In the genomic region with DNA sequence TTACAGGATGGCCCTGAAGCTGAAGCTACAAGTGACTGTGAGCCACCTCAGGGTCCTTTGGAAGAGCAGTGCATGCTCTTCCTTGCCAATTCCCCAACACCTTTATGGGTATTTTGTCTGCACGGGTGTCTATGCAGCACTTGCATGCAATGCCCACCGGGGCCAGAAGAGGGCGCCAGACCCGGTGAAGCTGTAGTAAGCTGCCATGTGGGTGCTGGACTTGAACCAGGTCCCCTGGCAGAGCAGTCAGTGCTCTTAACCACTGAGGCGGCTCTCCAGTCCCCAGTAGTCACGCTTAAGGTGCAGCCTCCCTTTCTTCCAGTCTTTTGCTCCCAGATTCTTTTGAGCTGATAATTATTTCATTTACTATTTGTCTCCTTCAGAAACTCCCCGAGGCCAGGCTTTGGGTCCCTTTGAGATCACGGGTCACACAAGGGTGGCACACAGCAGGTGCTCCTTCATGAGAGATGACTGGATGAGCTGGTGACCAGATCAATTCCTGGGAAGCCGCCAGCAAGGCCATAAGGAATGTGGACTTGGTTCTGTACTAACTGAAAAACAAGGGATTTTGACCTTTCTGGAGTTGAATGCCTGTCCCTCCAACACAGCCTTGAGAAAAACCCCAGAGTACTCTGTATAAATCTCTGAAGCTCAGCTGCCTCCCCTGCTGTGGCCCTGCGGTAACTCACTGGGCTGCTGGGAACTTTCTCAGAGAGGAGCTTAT, we compare ENCODE assay signal across 9 mouse cellular contexts. TPM values are rescaled to one million over a fixed set of nuclear protein-coding genes. Genes with fewer than 3 reads are reported as not detected.
DNase-seq lines count a peak whose midpoint lies in the region; ATAC-seq and TF ChIP-seq lines count a peak whose summit lies in the region.
"Had no signal": no experiment of that assay in that cellular context is flagged by ENCODE, and none has a peak within 500 bp of the region (broad histone marks: within the 10 kb centered on the region; RNA-seq: fewer than 3 reads in every experiment).

No protein-coding gene starts in this region.

- H3K9ac ChIP-seq in hindbrain, embryonic 13.5 days: no peak overlapping the region
- H3K9ac ChIP-seq in liver, postnatal 0 days (replicated peaks): no peak overlapping the region
- H3K9ac ChIP-seq in forebrain, embryonic 15.5 days (replicated peaks): no peak overlapping the region
- no peak overlapping the region for H3K9ac ChIP-seq in midbrain, embryonic 13.5 days (replicated peaks)

- H3K9me3 ChIP-seq in hindbrain, embryonic 10.5 days: peaks cover 7% of the 10 kb centered on the region; the same call in 1 of the 2 replicates
- no peaks in the 10 kb centered on the region for H3K9me3 ChIP-seq in hindbrain, embryonic 13.5 days
- peaks cover 65% of the 10 kb centered on the region for H3K9me3 ChIP-seq in E14TG2a.4 (ENCODE audit: low read length)
- no peaks in the 10 kb centered on the region for H3K9me3 ChIP-seq in liver, postnatal 0 days (ENCODE audit: low read length)
- no peaks in the 10 kb centered on the region for H3K9me3 ChIP-seq in forebrain, embryonic 15.5 days
- no peaks in the 10 kb centered on the region for H3K9me3 ChIP-seq in midbrain, embryonic 13.5 days

- no peak overlapping the region for H3K27ac ChIP-seq in hindbrain, embryonic 10.5 days
- no peak overlapping the region for H3K27ac ChIP-seq in hindbrain, embryonic 13.5 days
- H3K27ac ChIP-seq in bone marrow macrophage, adult 2 months (ENCODE audit: insufficient read depth, low read depth, low read length): no peak overlapping the region
- H3K27ac ChIP-seq in liver, postnatal 0 days (ENCODE audit: low read depth): peak overlapping the region; percentile 29; the same call in 1 of the 2 replicates
- no peak overlapping the region for H3K27ac ChIP-seq in forebrain, embryonic 15.5 days (replicated peaks)
- no peak overlapping the region for H3K27ac ChIP-seq in midbrain, embryonic 13.5 days

- no peaks in the 10 kb centered on the region for H3K27me3 ChIP-seq in hindbrain, embryonic 10.5 days (ENCODE audit: insufficient read depth, poor library complexity, severe bottlenecking)
- H3K27me3 ChIP-seq in hindbrain, embryonic 13.5 days: no peaks in the 10 kb centered on the region
- H3K27me3 ChIP-seq in E14TG2a.4 (ENCODE audit: insufficient read depth, low read length): no peaks in the 10 kb centered on the region
- no peaks in the 10 kb centered on the region for H3K27me3 ChIP-seq in liver, postnatal 0 days (ENCODE audit: insufficient read depth, low read length)
- no peaks in the 10 kb centered on the region for H3K27me3 ChIP-seq in forebrain, embryonic 15.5 days
- no peaks in the 10 kb centered on the region for H3K27me3 ChIP-seq in midbrain, embryonic 13.5 days

- H3K4me3 ChIP-seq in hindbrain, embryonic 10.5 days: no peak overlapping the region
- no peak overlapping the region for H3K4me3 ChIP-seq in hindbrain, embryonic 13.5 days
- peak overlapping the region; percentile 17; the same call in 1 of the 2 replicates for H3K4me3 ChIP-seq in E14TG2a.4 (replicated peaks; ENCODE audit: low read length)
- no peak overlapping the region for H3K4me3 ChIP-seq in bone marrow macrophage, adult 2 months (ENCODE audit: insufficient read depth, low read length)
- no peak overlapping the region for H3K4me3 ChIP-seq in liver, postnatal 0 days (ENCODE audit: low read depth, low read length)
- no peak overlapping the region for H3K4me3 ChIP-seq in forebrain, embryonic 15.5 days
- no peak overlapping the region for H3K4me3 ChIP-seq in midbrain, embryonic 13.5 days (replicated peaks)

- no peak for ATAC-seq in hindbrain, embryonic 13.5 days (ENCODE audit: low FRiP score)
- ATAC-seq in liver, postnatal 0 days: peak; percentile 70
- no peak for ATAC-seq in forebrain, embryonic 15.5 days (replicated peaks)
- ATAC-seq in midbrain, embryonic 13.5 days: no peak

- no peak overlapping the region for H3K4me2 ChIP-seq in hindbrain, embryonic 13.5 days
- H3K4me2 ChIP-seq in liver, postnatal 0 days (ENCODE audit: low read depth, low read length): no peak overlapping the region
- H3K4me2 ChIP-seq in forebrain, embryonic 15.5 days (replicated peaks): no peak overlapping the region
- H3K4me2 ChIP-seq in midbrain, embryonic 13.5 days (replicated peaks): no peak overlapping the region

- 82% methylated on average over 10 of the region's 10 CpGs for WGBS in hindbrain, embryonic 10.5 days
- WGBS in hindbrain, embryonic 13.5 days: 83% methylated on average over 10 of the region's 10 CpGs
- WGBS in liver, postnatal 0 days (ENCODE audit: insufficient replicate concordance): 74% methylated on average over 10 of the region's 10 CpGs
- 84% methylated on average over 10 of the region's 10 CpGs for WGBS in forebrain, embryonic 15.5 days
- 79% methylated on average over 10 of the region's 10 CpGs for WGBS in midbrain, embryonic 13.5 days

- TF ChIP-seq EP300 in liver, postnatal 0 days (IDR thresholded peaks at IDR 0.05; ENCODE audit: low read depth): no peak

- no peak for TF ChIP-seq POLR2A in bone marrow macrophage, adult 2 months (IDR thresholded peaks at IDR 0.05; ENCODE audit: borderline replicate concordance, low read depth, low read length)

- peak; percentile 51 for TF ChIP-seq CTCF in E14TG2a.4 (conservative IDR thresholded peaks at IDR 0.05; ENCODE audit: low read length)
- peak; percentile 58 for TF ChIP-seq CTCF in bone marrow macrophage, adult 2 months (IDR thresholded peaks at IDR 0.05; ENCODE audit: low read depth, low read length)
- peak; percentile 86 for TF ChIP-seq CTCF in liver, postnatal 0 days (IDR thresholded peaks at IDR 0.05; ENCODE audit: low read depth)

- H3K4me1 ChIP-seq in hindbrain, embryonic 10.5 days (replicated peaks): no peaks in the 10 kb centered on the region
- H3K4me1 ChIP-seq in hindbrain, embryonic 13.5 days (replicated peaks): no peaks in the 10 kb centered on the region
- H3K4me1 ChIP-seq in E14TG2a.4 (replicated peaks; ENCODE audit: low read depth, low read length): peaks cover 11% of the 10 kb centered on the region
- no peaks in the 10 kb centered on the region for H3K4me1 ChIP-seq in bone marrow macrophage, adult 2 months (ENCODE audit: control insufficient read depth, insufficient read depth, low read length)
- peaks cover 9% of the 10 kb centered on the region for H3K4me1 ChIP-seq in liver, postnatal 0 days (ENCODE audit: insufficient read depth)
- no peaks in the 10 kb centered on the region for H3K4me1 ChIP-seq in forebrain, embryonic 15.5 days
- H3K4me1 ChIP-seq in midbrain, embryonic 13.5 days (replicated peaks): no peaks in the 10 kb centered on the region

- peak; percentile 25 for DNase-seq in hindbrain, embryonic 10.5 days (ENCODE audit: low spot score)
- DNase-seq in liver, postnatal 0 days: peak; percentile 81
- peak; percentile 84 for DNase-seq in testis, postnatal 10 days (ENCODE audit: low spot score)

- no peaks in the 10 kb centered on the region for H3K36me3 ChIP-seq in hindbrain, embryonic 10.5 days
- H3K36me3 ChIP-seq in hindbrain, embryonic 13.5 days: no peaks in the 10 kb centered on the region
- H3K36me3 ChIP-seq in E14TG2a.4 (ENCODE audit: insufficient read depth, low read length): no peaks in the 10 kb centered on the region
- no peaks in the 10 kb centered on the region for H3K36me3 ChIP-seq in liver, postnatal 0 days (replicated peaks; ENCODE audit: insufficient read depth, low read length)
- no peaks in the 10 kb centered on the region for H3K36me3 ChIP-seq in forebrain, embryonic 15.5 days
- no peaks in the 10 kb centered on the region for H3K36me3 ChIP-seq in midbrain, embryonic 13.5 days

RNA-seq across cellular contexts. Expression of a gene that starts 6.9 kb away (rescaled TPM):
- polyA plus RNA-seq in hindbrain, embryonic 10.5 days (2016; fragmentation: Nextera tagmentation; extraction: Ambion mirVana): 0.16 and 0.26 TPM in 2 replicates
- 0.19 TPM in 1 of 2 replicates, not detected in the other for polyA plus RNA-seq in hindbrain, embryonic 13.5 days (2015; fragmentation: Nextera tagmentation; extraction: Ambion mirVana)
- not detected in 2 replicates for polyA plus RNA-seq in bone marrow macrophage, adult 2 months (2012; ENCODE audit: insufficient read depth, insufficient read length, missing spikeins)
- 0.14 and 0.29 TPM in 2 replicates for polyA plus RNA-seq in liver, postnatal 0 days (2015; fragmentation: Nextera tagmentation; extraction: Ambion mirVana)
- polyA plus RNA-seq in forebrain, embryonic 15.5 days (2015; fragmentation: Nextera tagmentation; extraction: Ambion mirVana): not detected in 2 replicates
- polyA plus RNA-seq in midbrain, embryonic 13.5 days (2015; fragmentation: Nextera tagmentation; extraction: Ambion mirVana): not detected in 2 replicates
- polyA plus RNA-seq: neural tube, embryonic 14.5 days had no signal

RNA-seq across cellular contexts. Expression of a gene that starts 15.0 kb away (rescaled TPM):
- 103 and 111 TPM in 2 replicates for polyA plus RNA-seq in hindbrain, embryonic 10.5 days (2016; fragmentation: Nextera tagmentation; extraction: Ambion mirVana)
- 96.0 and 96.7 TPM in 2 replicates for polyA plus RNA-seq in hindbrain, embryonic 13.5 days (2015; fragmentation: Nextera tagmentation; extraction: Ambion mirVana)
- 50.0 and 54.0 TPM in 2 replicates for polyA plus RNA-seq in bone marrow macrophage, adult 2 months (2012; ENCODE audit: insufficient read depth, insufficient read length, missing spikeins)
- polyA plus RNA-seq in liver, postnatal 0 days (2015; fragmentation: Nextera tagmentation; extraction: Ambion mirVana): 38.6 and 39.5 TPM in 2 replicates
- 118 TPM in 2 replicates for polyA plus RNA-seq in forebrain, embryonic 15.5 days (2015; fragmentation: Nextera tagmentation; extraction: Ambion mirVana)
- 97.3 and 97.9 TPM in 2 replicates for polyA plus RNA-seq in midbrain, embryonic 13.5 days (2015; fragmentation: Nextera tagmentation; extraction: Ambion mirVana)

RNA-seq across cellular contexts. Expression of a gene that starts 21.7 kb away (rescaled TPM):
- 0.07 and 0.31 TPM in 2 replicates for polyA plus RNA-seq in hindbrain, embryonic 10.5 days (2016; fragmentation: Nextera tagmentation; extraction: Ambion mirVana)
- polyA plus RNA-seq in hindbrain, embryonic 13.5 days (2015; fragmentation: Nextera tagmentation; extraction: Ambion mirVana): 0.31 and 0.57 TPM in 2 replicates
- 0.20 TPM in 1 of 2 replicates, not detected in the other for polyA plus RNA-seq in bone marrow macrophage, adult 2 months (2012; ENCODE audit: insufficient read depth, insufficient read length, missing spikeins)
- 0.08 and 0.09 TPM in 2 replicates for polyA plus RNA-seq in liver, postnatal 0 days (2015; fragmentation: Nextera tagmentation; extraction: Ambion mirVana)
- 0.51 and 0.67 TPM in 2 replicates for polyA plus RNA-seq in forebrain, embryonic 15.5 days (2015; fragmentation: Nextera tagmentation; extraction: Ambion mirVana)
- polyA plus RNA-seq in midbrain, embryonic 13.5 days (2015; fragmentation: Nextera tagmentation; extraction: Ambion mirVana): 0.44 and 1.1 TPM in 2 replicates

Comparison
In these comparisons a context has a peak if more than half of its experiments do, and no peak if none do; other contexts are left out.
1. DNase-seq: peak in every context shown above with its lines; median percentile 84 in testis, postnatal 10 days; 81 in liver, postnatal 0 days; 25 in hindbrain, embryonic 10.5 days.